Mouse (Mus musculus): ENCODE measurements around the gene Cnih3.

Gene Cnih3

DNA sequence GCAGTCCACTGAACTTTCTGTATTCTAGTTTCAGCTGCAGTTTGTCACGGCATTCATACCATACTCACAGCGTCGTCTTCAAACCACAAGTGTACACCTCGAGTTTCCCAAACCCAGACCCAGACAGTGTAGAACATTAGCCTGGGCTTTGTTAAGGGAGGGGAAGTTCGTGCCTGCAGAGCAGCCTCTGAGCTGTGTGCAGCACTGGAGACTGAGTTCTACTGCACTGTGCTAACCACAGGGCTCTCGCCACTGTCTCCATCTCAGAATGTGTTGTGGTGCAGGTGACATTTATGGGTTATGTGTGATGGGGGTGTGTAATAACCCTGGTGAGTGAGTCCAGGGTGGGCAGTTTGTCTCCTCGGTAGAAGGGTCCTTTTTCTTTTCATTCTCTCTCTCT lies 104.5 kb downstream of the Cnih3 start:
- TF ChIP-seq NANOG (IDR thresholded peaks at IDR 0.05; ENCODE audit: borderline replicate concordance, low read length) = no peak
- TF ChIP-seq POU5F1 (IDR thresholded peaks at IDR 0.05; ENCODE audit: borderline replicate concordance, low read length) = no peak
- TF ChIP-seq CTCF (conservative IDR thresholded peaks at IDR 0.05; ENCODE audit: low read length) = no peak
- Histone ChIP-seq H3K9me3 (ENCODE audit: low read length) (peaks cover 15% of the 10 kb centered on the region), H3K36me3 (ENCODE audit: insufficient read depth, low read length) (no peaks in the 10 kb centered on the region), H3K27me3 (ENCODE audit: insufficient read depth, low read length) (peaks cover 5% of the 10 kb centered on the region; the same call in 1 of the 2 replicates), H3K4me1 (replicated peaks; ENCODE audit: low read depth, low read length) (no peaks in the 10 kb centered on the region), H3K4me3 (replicated peaks; ENCODE audit: low read length) (no peak overlapping the region)

DNA sequence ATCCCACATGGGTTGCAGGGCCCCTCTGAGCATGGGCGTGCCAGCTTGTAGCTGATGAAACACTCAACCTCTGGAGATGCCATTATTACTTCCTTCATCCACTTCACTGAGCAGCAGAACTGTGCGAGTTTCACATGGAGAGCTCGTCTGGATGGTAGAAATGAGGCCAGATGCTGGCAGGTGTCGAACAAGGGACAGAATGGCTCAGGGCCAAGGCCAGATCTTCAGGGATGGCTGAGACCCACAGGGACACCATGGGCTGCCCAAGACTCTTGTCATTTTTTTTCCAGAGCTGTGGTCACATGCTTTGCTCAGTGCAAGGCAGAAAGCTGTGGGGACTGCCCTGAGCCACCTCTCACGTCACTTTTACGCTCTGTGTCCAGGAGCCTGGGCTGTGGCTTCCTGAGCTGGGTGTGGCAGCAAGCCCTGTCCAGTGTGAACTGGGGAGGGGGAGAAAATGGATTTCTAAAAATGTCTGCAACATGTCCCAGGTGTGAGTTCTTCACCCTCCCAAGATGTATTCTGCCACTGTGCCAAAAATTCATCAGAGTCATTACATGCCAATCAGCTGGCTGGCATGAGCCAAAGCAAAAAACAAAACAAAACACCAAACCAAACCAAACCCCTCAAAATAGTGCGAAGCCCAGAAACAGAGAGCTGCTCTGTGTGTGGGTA lies 107.1 kb downstream of the Cnih3 start:
- H3K27me3 ChIP-seq (ENCODE audit: insufficient read depth, low read length) = peaks cover 5% of the 10 kb centered on the region; the same call in 1 of the 2 replicates
- no peaks in the 10 kb centered on the region for H3K4me1 ChIP-seq (replicated peaks; ENCODE audit: low read depth, low read length)
- H3K9me3 ChIP-seq (ENCODE audit: low read length) = peaks cover 15% of the 10 kb centered on the region
- H3K4me3 ChIP-seq (replicated peaks; ENCODE audit: low read length) = no peak overlapping the region
- TF ChIP-seq POU5F1 (IDR thresholded peaks at IDR 0.05; ENCODE audit: borderline replicate concordance, low read length) (no peak), CTCF (conservative IDR thresholded peaks at IDR 0.05; ENCODE audit: low read length) (no peak), NANOG (IDR thresholded peaks at IDR 0.05; ENCODE audit: borderline replicate concordance, low read length) (no peak)
- H3K36me3 ChIP-seq (ENCODE audit: insufficient read depth, low read length) = no peaks in the 10 kb centered on the region

DNA sequence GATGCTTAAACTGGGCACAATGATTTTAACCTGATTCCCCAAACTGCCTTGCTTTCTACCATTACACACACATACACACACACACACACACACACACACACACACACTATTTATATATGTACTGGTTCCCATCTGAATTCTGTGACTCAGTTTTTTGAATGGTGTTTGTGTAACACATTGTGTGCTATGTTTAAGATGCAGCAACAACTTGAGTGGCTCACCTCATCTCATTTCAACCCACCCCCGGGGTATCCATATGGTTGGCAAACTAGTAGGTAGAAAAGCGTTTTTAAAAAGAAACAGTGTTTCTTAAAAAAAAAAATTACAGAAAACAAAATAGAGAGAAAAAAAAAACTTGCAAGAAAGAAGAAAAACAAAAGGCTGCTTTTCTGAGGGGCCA lies 107.9 kb downstream of the Cnih3 start:
- H3K9me3 ChIP-seq (ENCODE audit: low read length) = peaks cover 15% of the 10 kb centered on the region
- peaks cover 5% of the 10 kb centered on the region; the same call in 1 of the 2 replicates for H3K27me3 ChIP-seq (ENCODE audit: insufficient read depth, low read length)
- H3K36me3 ChIP-seq (ENCODE audit: insufficient read depth, low read length) = no peaks in the 10 kb centered on the region
- no peaks in the 10 kb centered on the region for H3K4me1 ChIP-seq (replicated peaks; ENCODE audit: low read depth, low read length)
- no peak overlapping the region for H3K4me3 ChIP-seq (replicated peaks; ENCODE audit: low read length)
- TF ChIP-seq NANOG (IDR thresholded peaks at IDR 0.05; ENCODE audit: borderline replicate concordance, low read length) (no peak), CTCF (conservative IDR thresholded peaks at IDR 0.05; ENCODE audit: low read length) (no peak), POU5F1 (IDR thresholded peaks at IDR 0.05; ENCODE audit: borderline replicate concordance, low read length) (no peak)

DNA sequence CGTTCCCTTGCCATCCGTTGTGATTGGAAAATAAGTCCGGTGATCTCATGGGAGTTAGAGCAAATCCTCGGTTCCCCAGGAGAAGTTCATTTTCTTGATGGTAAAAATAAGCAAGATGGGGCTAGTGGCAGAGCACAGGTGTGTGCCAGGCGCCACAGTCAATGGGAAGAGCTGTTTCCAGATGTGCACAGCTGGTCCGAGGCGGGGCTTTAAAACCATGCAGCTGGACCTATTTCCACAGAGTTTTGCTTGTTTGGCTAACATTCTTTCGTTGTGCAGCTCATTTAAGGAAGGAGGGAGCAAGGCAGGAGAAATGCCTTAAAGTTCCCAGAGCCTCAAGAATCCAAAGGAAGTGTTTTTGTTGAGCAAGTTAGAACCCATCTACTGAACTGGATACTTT lies 109.1 kb downstream of the Cnih3 start:
- Histone ChIP-seq H3K9me3 (ENCODE audit: low read length) (peaks cover 8% of the 10 kb centered on the region), H3K36me3 (ENCODE audit: insufficient read depth, low read length) (no peaks in the 10 kb centered on the region), H3K27me3 (ENCODE audit: insufficient read depth, low read length) (no peaks in the 10 kb centered on the region), H3K4me1 (replicated peaks; ENCODE audit: low read depth, low read length) (no peaks in the 10 kb centered on the region), H3K4me3 (replicated peaks; ENCODE audit: low read length) (no peak overlapping the region)
- TF ChIP-seq NANOG (IDR thresholded peaks at IDR 0.05; ENCODE audit: borderline replicate concordance, low read length) (no peak), POU5F1 (IDR thresholded peaks at IDR 0.05; ENCODE audit: borderline replicate concordance, low read length) (no peak), CTCF (conservative IDR thresholded peaks at IDR 0.05; ENCODE audit: low read length) (no peak)

DNA sequence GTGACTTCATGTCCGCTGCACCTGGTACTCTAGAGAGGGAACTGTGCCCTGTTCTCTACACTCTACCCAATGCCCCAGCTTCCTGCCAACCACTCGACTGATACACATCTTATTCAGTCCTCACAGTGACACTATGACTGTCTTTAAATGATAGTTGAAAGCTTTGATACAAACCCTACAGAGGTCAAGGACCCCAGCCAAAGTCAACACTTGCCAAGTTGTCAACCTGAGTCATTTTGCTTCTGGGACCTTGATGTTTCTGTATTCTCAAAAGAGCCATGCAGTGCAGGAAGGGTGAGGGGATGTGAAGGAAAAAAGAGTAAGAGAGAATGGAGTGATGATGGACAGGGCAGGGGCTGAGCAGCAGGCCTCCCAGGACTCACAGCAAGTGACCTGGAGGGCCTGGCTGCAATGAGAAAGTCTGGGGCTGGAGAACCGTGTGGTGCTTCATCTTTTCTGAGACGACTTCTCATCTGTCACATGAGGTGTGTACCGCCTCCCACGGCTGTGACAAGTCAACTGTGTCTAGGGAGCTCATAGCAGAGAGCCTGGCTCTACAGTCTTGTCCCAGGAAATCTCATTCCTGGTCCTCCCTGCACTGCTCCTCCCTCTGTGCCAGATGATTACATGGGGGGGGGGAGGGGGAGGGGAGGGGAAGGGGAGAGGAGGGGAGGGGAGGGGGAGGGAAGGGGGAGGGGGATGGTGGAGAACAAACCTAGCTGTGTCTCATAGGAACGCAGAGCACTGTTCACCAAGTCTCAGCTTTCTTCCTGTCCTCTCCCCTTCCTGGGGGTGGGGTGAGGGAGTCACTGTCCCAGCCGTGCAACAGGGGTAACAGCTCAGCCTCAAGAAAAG lies 109.8 kb downstream of the Cnih3 start:
- TF ChIP-seq NANOG (IDR thresholded peaks at IDR 0.05; ENCODE audit: borderline replicate concordance, low read length) (no peak), POU5F1 (IDR thresholded peaks at IDR 0.05; ENCODE audit: borderline replicate concordance, low read length) (no peak), CTCF (conservative IDR thresholded peaks at IDR 0.05; ENCODE audit: low read length) (no peak)
- no peaks in the 10 kb centered on the region for H3K4me1 ChIP-seq (replicated peaks; ENCODE audit: low read depth, low read length)
- no peak overlapping the region for H3K4me3 ChIP-seq (replicated peaks; ENCODE audit: low read length)
- peaks cover 8% of the 10 kb centered on the region for H3K9me3 ChIP-seq (ENCODE audit: low read length)
- no peaks in the 10 kb centered on the region for H3K36me3 ChIP-seq (ENCODE audit: insufficient read depth, low read length)
- no peaks in the 10 kb centered on the region for H3K27me3 ChIP-seq (ENCODE audit: insufficient read depth, low read length)

DNA sequence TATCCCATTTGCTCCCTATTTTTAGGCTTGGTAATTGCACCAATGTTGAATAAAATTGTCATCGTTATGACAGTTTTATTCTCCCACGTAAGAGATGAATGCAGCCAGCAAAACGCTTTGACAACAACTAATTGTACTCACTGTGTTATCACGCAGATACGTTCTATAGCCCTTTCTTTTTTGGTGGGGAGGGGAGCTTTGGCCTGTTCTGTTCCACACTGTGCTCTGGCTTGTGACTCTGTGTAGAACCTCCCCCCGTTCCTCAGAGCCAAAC lies 110.4 kb downstream of the Cnih3 start:
- Histone ChIP-seq H3K36me3 (ENCODE audit: insufficient read depth, low read length) (no peaks in the 10 kb centered on the region), H3K9me3 (ENCODE audit: low read length) (peaks cover 6% of the 10 kb centered on the region), H3K4me3 (replicated peaks; ENCODE audit: low read length) (no peak overlapping the region), H3K4me1 (replicated peaks; ENCODE audit: low read depth, low read length) (no peaks in the 10 kb centered on the region), H3K27me3 (ENCODE audit: insufficient read depth, low read length) (no peaks in the 10 kb centered on the region)
- TF ChIP-seq CTCF (conservative IDR thresholded peaks at IDR 0.05; ENCODE audit: low read length) (no peak), NANOG (IDR thresholded peaks at IDR 0.05; ENCODE audit: borderline replicate concordance, low read length) (no peak), POU5F1 (IDR thresholded peaks at IDR 0.05; ENCODE audit: borderline replicate concordance, low read length) (no peak)

DNA sequence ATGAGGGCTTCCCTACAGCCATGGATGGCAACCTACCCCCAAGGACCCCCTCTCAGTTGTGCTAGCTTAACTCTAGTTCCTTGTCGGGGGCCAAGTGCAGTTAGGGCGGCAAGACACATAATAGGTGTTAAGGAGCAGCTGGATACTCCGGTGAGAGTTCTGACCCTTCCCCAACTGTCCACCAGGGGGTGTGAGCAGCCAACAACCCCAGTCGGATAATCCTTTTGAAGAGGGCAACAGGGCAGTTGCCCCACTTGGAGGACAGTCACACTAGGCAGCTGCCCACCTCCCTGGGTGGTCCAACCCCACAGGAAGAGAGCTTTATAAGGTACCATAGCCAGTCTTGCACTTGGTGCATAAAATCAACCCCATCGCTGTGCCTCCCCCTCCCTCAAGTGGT lies 112.6 kb downstream of the Cnih3 start:
- Histone ChIP-seq H3K9me3 (ENCODE audit: low read length) (no peaks in the 10 kb centered on the region), H3K4me1 (replicated peaks; ENCODE audit: low read depth, low read length) (no peaks in the 10 kb centered on the region), H3K27me3 (ENCODE audit: insufficient read depth, low read length) (no peaks in the 10 kb centered on the region), H3K36me3 (ENCODE audit: insufficient read depth, low read length) (no peaks in the 10 kb centered on the region), H3K4me3 (replicated peaks; ENCODE audit: low read length) (no peak overlapping the region)
- TF ChIP-seq NANOG (IDR thresholded peaks at IDR 0.05; ENCODE audit: borderline replicate concordance, low read length) (no peak), CTCF (conservative IDR thresholded peaks at IDR 0.05; ENCODE audit: low read length) (peak; percentile 48), POU5F1 (IDR thresholded peaks at IDR 0.05; ENCODE audit: borderline replicate concordance, low read length) (no peak)

DNA sequence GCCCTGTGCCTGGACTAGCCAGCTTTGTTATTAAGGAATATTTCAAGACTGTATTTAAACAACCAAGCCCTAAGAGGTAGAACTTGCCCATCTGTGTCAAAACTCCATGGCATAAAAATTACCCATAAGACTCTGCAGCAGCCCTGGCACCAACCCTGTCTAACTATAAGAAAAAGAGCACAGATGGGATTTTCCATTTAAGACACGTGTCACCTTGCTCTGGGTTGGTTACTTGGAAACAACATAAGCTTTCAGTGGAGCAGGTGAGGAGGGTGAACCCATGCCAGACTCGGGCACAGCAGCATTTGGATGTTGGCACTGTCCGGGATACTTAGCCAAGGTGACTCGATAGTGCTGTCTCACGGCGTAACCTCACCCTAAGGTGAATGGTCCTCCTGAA lies 113.6 kb downstream of the Cnih3 start:
- no peaks in the 10 kb centered on the region for H3K4me1 ChIP-seq (replicated peaks; ENCODE audit: low read depth, low read length)
- H3K4me3 ChIP-seq (replicated peaks; ENCODE audit: low read length) = no peak overlapping the region
- peaks cover 6% of the 10 kb centered on the region for H3K9me3 ChIP-seq (ENCODE audit: low read length)
- H3K36me3 ChIP-seq (ENCODE audit: insufficient read depth, low read length) = no peaks in the 10 kb centered on the region
- H3K27me3 ChIP-seq (ENCODE audit: insufficient read depth, low read length) = no peaks in the 10 kb centered on the region
- TF ChIP-seq POU5F1 (IDR thresholded peaks at IDR 0.05; ENCODE audit: borderline replicate concordance, low read length) = no peak
- TF ChIP-seq NANOG (IDR thresholded peaks at IDR 0.05; ENCODE audit: borderline replicate concordance, low read length) = no peak
- no peak for TF ChIP-seq CTCF (conservative IDR thresholded peaks at IDR 0.05; ENCODE audit: low read length)

Measured in E14TG2a.4 (cell line).